Comparison of ENCODE assay signal across 19 mouse cellular contexts in the genomic region with DNA sequence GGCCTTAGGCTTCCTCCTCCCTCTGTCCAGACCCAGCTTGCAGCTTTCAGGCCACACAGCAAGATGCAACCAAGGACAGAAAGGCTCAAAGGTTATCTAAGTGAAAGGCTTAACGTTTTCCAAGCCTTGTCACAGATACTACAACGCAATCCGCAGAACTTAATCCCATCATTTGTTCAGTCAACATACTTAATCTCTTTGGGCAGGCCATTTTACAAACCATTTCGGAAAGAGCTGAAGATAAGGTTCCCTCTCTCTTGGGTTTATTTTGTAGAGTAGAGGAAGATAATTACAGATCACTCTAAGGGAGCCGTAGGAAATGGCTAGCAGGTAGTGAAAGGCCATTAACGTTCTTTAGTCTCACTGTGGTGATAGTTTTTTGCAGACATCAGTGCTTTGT. TPM values are rescaled to one million over a fixed set of nuclear protein-coding genes. Genes with fewer than 3 reads are reported as not detected.
DNase-seq lines count a peak whose midpoint lies in the region; ATAC-seq and TF ChIP-seq lines count a peak whose summit lies in the region.
"Had no signal": no experiment of that assay in that cellular context is flagged by ENCODE, and none has a peak within 500 bp of the region (broad histone marks: within the 10 kb centered on the region; RNA-seq: fewer than 3 reads in every experiment).

No protein-coding gene starts in this region.

- H3K9me3 ChIP-seq in megakaryocyte, embryonic 14.5 days = no peaks in the 10 kb centered on the region
- H3K9me3 ChIP-seq in liver, embryonic 13.5 days (replicated peaks) = no peaks in the 10 kb centered on the region
- H3K9me3 ChIP-seq: forebrain, embryonic 12.5 days; intestine, embryonic 15.5 days; limb, embryonic 13.5 days; midbrain, embryonic 12.5 days; neural tube, embryonic 15.5 days had no signal

- no peak for TF ChIP-seq CTCF in heart, adult 2 months (IDR thresholded peaks at IDR 0.05)

- intact Hi-C loops in heart, adult 2 months (cut with DNase I) = no loop called here
- intact Hi-C loops in heart, postnatal 25 days (cut with DNase I) = no loop called here

- H3K27me3 ChIP-seq in heart, adult 2 months (ENCODE audit: control insufficient read depth, insufficient read depth, low read length) = no peaks in the 10 kb centered on the region
- H3K27me3 ChIP-seq in megakaryocyte, embryonic 14.5 days (replicated peaks) = no peaks in the 10 kb centered on the region
- no peaks in the 10 kb centered on the region for H3K27me3 ChIP-seq in liver, embryonic 13.5 days
- H3K27me3 ChIP-seq: forebrain, embryonic 12.5 days; intestine, embryonic 15.5 days; limb, embryonic 13.5 days; midbrain, embryonic 12.5 days; neural tube, embryonic 15.5 days had no signal

- H3K9ac ChIP-seq in heart, adult 2 months (ENCODE audit: low read depth, low read length) = no peak overlapping the region; the same call in 1 of the 2 replicates
- no peak overlapping the region for H3K9ac ChIP-seq in liver, embryonic 13.5 days
- H3K9ac ChIP-seq: forebrain, embryonic 12.5 days; intestine, embryonic 15.5 days; limb, embryonic 13.5 days; midbrain, embryonic 12.5 days; neural tube, embryonic 15.5 days had no signal

- H3K36me3 ChIP-seq in heart, adult 2 months (ENCODE audit: control insufficient read depth, insufficient read depth, low read length) = peaks cover 3% of the 10 kb centered on the region
- H3K36me3 ChIP-seq in megakaryocyte, embryonic 14.5 days (replicated peaks; ENCODE audit: low read length) = peaks cover 79% of the 10 kb centered on the region
- no peaks in the 10 kb centered on the region for H3K36me3 ChIP-seq in liver, embryonic 13.5 days
- H3K36me3 ChIP-seq: forebrain, embryonic 12.5 days; intestine, embryonic 15.5 days; limb, embryonic 13.5 days; midbrain, embryonic 12.5 days; neural tube, embryonic 15.5 days had no signal

- peaks cover 14% of the 10 kb centered on the region for H3K4me1 ChIP-seq in heart, adult 2 months (ENCODE audit: control insufficient read depth, insufficient read depth, low read length)
- peaks cover 91% of the 10 kb centered on the region for H3K4me1 ChIP-seq in megakaryocyte, embryonic 14.5 days
- H3K4me1 ChIP-seq in liver, embryonic 13.5 days (replicated peaks) = peaks cover 65% of the 10 kb centered on the region
- H3K4me1 ChIP-seq: forebrain, embryonic 12.5 days; intestine, embryonic 15.5 days; limb, embryonic 13.5 days had no signal

- no peak for ATAC-seq in megakaryocyte, adult 5-6 weeks (ENCODE audit: poor library complexity, severe bottlenecking)
- 0 out of 2 replicates have a peak, but pooled peaks have one; percentile 27 for ATAC-seq in liver, embryonic 13.5 days (ENCODE audit: low read depth)
- no peak for ATAC-seq in inflammation-experienced regulatory T-cells, adult 6 months
- ATAC-seq: intestine, embryonic 15.5 days had no signal

- H3K4me2 ChIP-seq in liver, embryonic 13.5 days = peak overlapping the region; percentile 38
- H3K4me2 ChIP-seq: forebrain, embryonic 12.5 days; heart, embryonic 11.5 days; intestine, embryonic 15.5 days; limb, embryonic 13.5 days; midbrain, embryonic 12.5 days; neural tube, embryonic 15.5 days had no signal

- H3K27ac ChIP-seq in heart, adult 2 months = peak overlapping the region; percentile 53
- peak overlapping the region; percentile 72 for H3K27ac ChIP-seq in liver, embryonic 13.5 days
- H3K27ac ChIP-seq: forebrain, embryonic 12.5 days; intestine, embryonic 15.5 days; limb, embryonic 13.5 days; midbrain, embryonic 12.5 days; neural tube, embryonic 15.5 days had no signal

- DNase-seq in heart, adult 2 months = peak in 1 of 2 experiments; percentile 19
- DNase-seq in heart, postnatal 25 days (ENCODE audit: low spot score) = no peak
- no peak for DNase-seq in liver, embryonic 13.5 days
- DNase-seq in lung, postnatal 14 days = no peak
- no peak for DNase-seq in ovary, postnatal 14 days (ENCODE audit: low spot score)
- DNase-seq: adrenal gland, postnatal 14 days; cerebellum, adult 9-11 months; right cerebral cortex, postnatal 4 days; thymus, adult 18-20 months had no signal

- H3K79me2 ChIP-seq in heart, adult 2 months (replicated peaks; ENCODE audit: control insufficient read depth, insufficient read depth, low read length) = peaks cover 4% of the 10 kb centered on the region

- TF ChIP-seq EP300 in heart, adult 2 months (IDR thresholded peaks at IDR 0.05; ENCODE audit: insufficient read depth, low read depth, low read length) = no peak

- H3K4me3 ChIP-seq in heart, adult 2 months = no peak overlapping the region
- H3K4me3 ChIP-seq in megakaryocyte, embryonic 14.5 days (replicated peaks) = peak overlapping the region; percentile 7
- no peak overlapping the region for H3K4me3 ChIP-seq in liver, embryonic 13.5 days (replicated peaks)
- H3K4me3 ChIP-seq: forebrain, embryonic 12.5 days; intestine, embryonic 15.5 days; limb, embryonic 13.5 days; midbrain, embryonic 12.5 days; myocyte; neural tube, embryonic 15.5 days had no signal

- TF ChIP-seq POLR2A in heart, adult 2 months (IDR thresholded peaks at IDR 0.05; ENCODE audit: insufficient read depth, low read depth, low read length) = no peak

- 47% methylated on average over 6 of the region's 6 CpGs for WGBS in heart, adult 2 months
- WGBS in liver, embryonic 13.5 days (ENCODE audit: insufficient replicate concordance) = 19% methylated on average over 6 of the region's 6 CpGs

RNA-seq across cellular contexts. Expression of gene Atp8a1, which starts 24.6 kb away (rescaled TPM):
- total RNA-seq in heart, adult 2 months (2021) = 10 to 100 TPM; 21.8 to 21.9 TPM
- polyA plus RNA-seq in heart, adult 2 months (2012; rRNA removed) = 8.8 and 15.3 TPM in 2 replicates
- total RNA-seq in heart, postnatal 25 days (2021) = 10 to 100 TPM; 20.1 to 21.2 TPM
- 39.1 and 107 TPM in 2 replicates for polyA plus RNA-seq in megakaryocyte, embryonic 14.5 days (2012; ENCODE audit: insufficient read depth, low replicate concordance)
- total RNA-seq in megakaryocyte, adult 5-6 weeks (2015) = 51.1 and 58.8 TPM in 2 replicates
- total RNA-seq in megakaryocyte, adult 5-6 weeks (2017) = 34.1 and 35.9 TPM in 2 replicates
- 45.2 and 47.2 TPM in 2 replicates for polyA plus RNA-seq in liver, embryonic 13.5 days (2015; fragmentation: Nextera tagmentation; extraction: Ambion mirVana)
- polyA plus RNA-seq in inflammation-experienced regulatory T-cells, adult 6 months (2017; shearing (Covaris generic)) = 10 to 100 TPM in 2 of 3 experiments, 1 to 10 TPM in 1; 5.0 to 12.7 (median 12.0) TPM
